Mouse (Mus musculus): Measurements from ENCODE around the gene Fam102b.

The Fam102b gene

DNA sequence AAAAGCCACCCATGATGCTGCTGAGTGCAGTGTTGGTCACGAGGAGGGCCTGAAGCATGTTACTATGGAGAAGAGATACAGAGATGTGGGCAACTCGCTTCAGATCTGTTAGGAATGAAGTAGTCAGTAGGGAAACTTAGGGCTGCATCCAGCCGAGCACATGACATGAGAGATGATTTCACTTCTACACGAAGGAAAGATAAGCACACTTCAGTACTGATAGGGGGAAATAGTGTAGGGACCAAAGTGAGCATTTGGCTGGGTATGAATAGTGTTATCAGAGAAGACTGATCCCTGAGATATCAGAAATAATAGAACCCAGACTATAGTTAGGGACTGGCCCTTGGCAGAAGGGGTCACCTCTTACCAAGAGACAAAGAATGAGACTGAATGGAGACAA lies 14.8 kb downstream of the Fam102b start:
- in situ Hi-C loops (cut with MboI, MseI): no loop called here

DNA sequence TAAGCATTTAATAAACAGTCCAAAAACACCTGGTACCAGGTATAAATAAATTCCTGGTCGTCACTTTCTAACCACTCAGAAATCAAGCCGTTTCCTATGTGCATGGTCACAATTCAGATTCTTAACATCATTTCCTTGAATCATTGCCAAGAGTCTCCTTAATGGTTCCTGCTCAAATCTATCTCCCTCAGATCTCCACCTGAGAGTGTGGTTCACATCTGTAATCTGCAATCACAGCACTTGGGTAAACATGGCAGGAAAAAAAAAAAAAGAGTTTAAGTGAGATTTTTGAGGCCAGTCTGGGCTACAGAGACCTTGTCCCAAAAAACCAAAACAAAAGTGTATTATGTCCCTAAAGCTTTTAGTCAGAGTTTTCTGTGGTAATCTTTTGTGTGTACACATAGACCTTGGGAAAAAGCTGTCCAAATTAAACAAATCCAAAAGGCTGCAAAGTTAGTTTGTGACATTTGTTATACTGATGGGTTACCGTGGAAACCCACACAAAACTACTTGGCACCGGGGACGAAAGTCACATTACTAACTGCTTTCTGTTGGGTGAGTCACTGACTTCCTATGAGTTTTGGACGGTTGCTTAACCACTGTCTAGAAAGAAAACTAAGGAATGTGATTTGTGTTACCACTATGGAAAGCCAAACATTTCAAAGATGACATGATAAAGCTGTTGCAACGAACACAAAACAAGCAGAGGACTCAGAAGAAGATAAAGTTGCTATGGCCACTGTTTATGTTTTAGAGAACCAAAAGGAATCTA lies 16.7 kb downstream of the Fam102b start:
- in situ Hi-C loops (cut with MboI, MseI): no loop called here

DNA sequence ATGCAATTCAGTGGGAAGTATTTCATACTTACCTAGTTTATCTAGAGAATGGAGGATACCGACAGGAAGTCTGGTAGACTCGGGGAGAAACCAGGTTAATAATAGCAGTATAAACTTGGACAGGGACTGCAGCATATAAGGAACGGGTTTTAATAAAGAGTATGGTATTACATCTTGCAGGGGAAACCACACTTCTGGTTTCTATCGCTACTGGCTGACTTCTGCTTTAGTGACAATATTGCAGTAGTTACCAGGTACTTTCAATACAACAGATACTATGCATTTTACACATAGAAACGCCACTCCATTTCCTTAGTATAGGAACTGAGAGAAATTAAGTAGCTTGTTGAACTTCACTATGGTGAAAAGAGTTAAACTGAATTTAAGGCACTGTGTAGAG lies 19.2 kb downstream of the Fam102b start:
- in situ Hi-C loops (cut with MboI, MseI): no loop called here

DNA sequence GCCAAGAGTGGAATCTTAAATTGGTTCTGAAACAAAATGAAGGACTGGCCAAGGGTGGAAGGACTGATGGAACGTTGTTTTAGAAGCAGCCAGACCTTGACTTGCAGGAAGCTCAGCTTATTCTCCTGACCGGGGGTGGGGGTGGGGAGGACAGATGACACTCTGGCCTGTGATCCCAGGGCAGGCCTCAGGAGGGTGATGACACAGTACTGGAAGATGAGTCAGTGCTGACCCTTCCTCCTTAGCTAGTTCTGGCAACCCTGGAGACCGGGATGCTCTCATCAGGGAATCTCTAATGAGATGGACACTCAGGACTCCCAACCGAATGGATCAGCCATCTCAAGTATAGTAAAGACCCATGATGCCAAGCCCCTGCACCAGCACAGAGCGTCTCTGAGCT lies 21.6 kb downstream of the Fam102b start:
- in situ Hi-C loops (cut with MboI, MseI): no loop called here

DNA sequence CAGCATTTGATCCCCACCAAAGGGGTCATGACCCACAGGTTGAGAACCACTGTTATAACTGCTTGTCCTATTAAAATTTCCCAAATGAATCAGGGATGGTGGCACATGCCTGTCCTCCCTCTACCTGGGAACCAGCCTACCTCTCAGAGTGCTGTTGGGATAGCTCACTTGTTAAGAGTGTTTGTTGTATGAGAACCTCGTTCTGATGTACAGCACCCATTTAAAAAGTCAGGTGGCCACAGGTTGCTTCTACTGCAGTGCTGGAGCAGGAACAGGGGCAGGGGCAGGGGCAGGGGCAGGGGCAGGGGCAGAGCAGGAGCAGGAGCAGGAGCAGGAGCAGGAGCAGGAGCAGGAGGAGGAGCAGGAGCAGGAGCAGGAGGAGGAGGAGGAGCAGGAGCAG lies 28.2 kb downstream of the Fam102b start:
- in situ Hi-C loops (cut with MboI, MseI): no loop called here

DNA sequence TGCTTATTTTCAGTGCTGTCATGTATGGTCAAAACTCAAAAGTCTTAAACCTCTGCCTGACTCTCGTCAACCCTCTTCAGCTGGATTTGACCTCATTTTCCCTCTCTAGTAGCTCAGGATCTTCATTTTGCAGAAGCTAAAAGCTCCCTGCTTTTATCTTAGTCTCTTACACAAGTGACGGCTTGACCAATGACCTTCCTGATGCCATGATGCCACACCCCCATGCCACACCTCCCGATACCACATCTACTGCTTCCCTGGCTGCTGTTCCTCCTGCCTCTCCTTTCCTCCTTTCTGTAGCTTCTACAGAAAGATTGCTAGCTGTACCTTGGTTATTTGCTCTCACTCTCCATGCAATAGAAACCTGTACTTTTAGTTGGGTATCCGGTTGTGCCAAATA lies 29.6 kb downstream of the Fam102b start:
- in situ Hi-C loops (cut with MboI, MseI): no loop called here

DNA sequence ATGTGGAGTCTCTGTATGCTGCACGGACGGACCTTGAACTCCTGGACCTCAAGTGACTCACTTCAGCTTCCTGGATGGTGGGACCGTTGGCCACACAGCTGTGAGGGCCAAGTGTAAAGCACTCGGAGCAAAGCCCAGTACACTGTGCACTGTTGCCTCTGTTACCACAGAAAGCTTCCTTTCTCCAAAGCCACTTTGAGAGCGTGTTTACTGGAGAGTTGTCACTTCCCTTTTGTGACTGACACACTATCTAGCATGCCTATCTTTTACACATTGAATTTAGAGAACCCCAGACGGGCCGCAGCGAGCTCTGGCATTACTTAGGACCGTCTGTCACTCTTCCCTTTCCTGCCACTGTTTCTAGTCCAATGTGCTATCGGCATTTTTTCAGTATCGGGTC lies 30.1 kb downstream of the Fam102b start:
- in situ Hi-C loops (cut with MboI, MseI): no loop called here

DNA sequence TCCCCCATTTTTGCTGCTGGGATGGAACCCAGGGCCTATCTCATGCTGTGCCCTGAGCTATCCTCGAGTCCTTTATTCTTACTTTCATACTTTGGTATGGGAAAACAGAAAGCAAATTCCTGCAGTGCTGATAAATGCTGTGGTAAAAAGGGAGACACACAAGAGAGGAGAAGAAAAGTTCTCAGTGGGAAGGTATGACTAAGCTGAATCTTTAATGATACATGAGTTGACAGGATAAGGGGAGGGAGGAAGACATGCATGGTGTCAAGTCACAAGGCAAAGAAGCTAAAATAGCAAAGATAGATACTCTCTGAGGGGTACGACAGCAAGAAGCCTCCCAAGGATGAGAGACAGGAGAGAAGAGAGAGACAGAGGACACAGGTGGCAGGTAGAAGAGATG lies 32.0 kb downstream of the Fam102b start:
- in situ Hi-C loops (cut with MboI, MseI): no loop called here

DNA sequence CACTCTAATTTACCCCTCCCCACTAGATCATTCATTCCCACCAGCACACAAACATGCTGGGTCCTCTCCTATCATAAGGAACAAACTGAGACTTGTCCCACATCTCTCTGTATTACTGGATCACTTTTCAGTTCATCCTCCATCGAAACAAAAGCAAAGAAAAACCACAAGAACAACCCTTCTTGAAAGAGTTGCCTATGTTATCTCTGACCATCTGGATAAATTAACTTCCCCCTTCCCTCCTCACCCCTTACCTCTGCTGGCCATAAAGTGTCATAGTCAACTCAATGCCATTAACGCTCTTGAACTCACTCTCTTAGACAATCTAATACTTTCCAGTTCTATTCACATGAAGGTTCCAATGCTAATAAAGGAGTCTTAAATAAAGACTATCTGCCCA lies 32.9 kb downstream of the Fam102b start:
- in situ Hi-C loops (cut with MboI, MseI): no loop called here

DNA sequence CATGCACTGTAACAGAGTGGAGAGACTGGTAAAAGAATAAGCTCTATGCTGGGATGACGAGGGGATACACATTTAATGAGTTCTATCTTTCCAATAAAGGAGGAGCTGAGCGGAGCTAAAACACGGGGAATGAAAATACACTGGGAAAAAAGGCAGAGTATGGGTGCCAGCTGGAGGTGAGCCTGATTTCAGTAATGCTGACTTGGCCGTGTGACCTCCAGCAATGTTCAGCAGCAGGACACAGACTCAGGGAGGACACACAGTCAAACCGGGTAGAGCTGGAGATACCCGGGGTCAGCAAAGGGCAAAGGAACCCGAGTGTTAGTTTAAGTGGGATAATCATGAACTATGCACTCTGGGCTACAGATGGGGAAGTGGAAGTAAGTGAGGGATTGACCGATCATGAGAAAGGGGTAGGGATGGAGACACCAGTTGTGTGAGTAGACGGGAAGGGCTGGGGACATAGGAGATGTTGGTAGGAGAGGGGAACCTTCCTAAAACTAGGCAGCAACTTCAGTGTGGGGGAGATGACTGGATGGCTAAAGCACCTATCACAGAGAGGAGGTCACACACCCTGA lies 37.3 kb downstream of the Fam102b start:
- in situ Hi-C loops (cut with MboI, MseI): no loop called here

DNA sequence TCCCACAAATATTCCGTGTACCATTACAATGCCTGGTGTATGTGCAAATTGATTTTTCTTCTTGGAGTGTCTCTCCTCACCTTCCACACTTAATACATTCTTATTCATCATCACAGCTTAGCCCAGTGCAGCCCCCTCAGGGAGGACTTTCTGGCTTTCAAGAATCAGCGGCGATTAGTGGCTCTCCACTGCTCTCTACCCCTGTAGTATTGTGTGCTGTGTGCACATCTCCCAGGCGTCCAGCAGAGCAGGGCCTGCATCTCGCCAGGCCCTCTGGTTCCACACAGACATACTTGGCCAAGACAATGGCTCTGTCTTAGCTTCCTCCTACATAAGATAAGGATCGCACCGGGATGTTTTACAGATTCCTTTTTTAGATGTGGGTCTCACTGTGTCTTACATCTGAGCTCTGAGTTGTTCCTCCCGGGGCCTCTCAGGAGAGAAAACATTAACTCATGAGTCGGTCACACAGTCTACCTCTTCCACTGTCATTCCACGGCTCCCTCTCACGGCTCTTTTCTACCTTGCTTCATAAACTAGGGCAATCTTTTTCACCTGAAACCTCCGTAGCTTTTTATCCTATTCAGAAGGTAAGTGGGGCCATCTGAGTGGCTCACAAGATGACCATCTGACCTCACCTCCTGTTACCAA lies 40.3 kb downstream of the Fam102b start:
- in situ Hi-C loops (cut with MboI, MseI): no loop called here

DNA sequence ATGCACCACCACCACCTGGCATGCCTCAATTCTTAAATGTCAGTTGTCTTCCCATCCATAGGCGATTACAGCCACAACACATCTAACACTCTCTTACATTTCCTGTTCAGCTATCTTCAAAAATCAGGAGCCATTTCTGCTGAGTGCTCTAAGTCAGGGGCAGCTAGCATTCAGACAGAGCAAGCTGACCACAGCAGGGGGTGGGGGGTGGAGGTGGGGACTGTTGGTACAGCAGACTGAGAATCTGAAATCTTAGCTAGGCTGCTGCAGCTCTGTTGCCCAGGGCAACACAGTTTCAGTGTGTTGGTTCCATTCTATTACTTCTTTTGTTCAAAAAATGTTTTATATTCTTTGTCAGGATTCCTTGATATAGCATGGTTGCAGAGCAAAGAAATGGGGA lies 40.9 kb downstream of the Fam102b start:
- in situ Hi-C loops (cut with MboI, MseI): no loop called here

DNA sequence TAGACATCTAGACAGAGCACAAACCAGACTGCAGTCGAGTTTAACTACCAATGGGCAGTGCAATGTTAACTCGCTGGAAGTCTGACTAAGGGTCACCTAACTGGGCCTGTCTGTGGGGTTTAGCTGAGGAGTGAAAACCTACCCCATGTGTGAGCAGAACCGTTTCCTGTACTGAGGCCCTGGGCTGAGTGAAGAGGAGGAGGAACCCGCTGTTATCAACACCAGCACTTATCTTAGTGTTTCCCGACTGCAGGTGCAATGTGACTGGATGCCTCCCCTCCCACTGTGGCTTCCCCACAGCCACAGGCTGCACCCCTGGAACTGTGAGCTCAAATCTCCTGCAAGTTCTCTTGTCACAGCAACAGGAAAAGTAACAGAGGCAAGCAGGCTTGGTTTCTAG lies 43.4 kb downstream of the Fam102b start:
- in situ Hi-C loops (cut with MboI, MseI): no loop called here

DNA sequence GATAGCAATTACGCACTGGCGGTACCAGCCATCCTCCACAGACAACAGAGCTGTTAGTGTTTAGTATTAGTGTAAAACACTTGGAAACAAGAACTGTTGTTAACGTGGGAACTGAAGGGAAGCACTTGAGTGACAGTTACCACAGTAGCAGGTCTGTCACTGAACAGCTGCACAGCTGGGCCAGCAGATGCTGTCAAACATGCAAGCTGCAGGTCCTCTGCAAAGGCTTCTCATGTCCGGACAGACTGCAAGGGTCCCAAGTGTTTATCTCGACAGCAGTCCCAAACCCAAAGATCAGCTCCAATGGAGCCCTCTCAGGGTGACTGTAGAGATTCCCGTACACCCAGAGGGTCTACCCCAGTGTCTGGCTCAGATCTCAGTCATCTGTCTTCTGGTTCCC lies 45.5 kb downstream of the Fam102b start:
- in situ Hi-C loops (cut with MboI, MseI): no loop called here

DNA sequence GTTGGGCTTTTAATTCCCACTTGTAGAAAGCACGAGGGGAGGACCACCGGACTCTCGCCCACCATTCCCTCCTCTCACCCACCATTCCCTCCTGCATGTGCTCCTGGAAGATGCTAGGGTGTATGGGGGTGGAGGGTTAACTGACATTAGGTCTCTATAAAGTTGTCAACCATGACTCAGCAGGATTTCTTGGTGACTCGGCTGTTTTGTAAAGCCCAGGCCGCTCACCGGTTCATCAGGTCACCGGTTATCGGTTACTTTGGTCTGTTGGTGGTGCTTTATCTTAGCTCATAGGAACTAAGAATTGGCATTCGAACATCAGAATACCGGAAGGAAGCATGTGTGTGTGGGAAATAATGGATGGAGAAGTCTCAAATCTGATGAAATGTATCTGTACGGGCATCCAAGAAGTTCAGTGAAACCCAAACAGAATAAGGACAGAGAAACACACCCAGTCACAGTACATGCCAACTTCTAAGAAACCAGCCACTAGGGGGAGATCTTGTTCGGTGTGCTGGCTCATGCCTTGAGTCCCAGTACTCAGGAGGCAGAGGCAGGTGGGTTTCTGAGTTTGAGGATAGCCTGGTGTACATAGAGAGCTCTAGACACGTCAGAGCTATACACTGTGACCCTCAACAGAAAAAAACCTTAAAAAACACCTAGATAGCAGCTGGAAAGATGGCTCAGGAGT lies 49.9 kb downstream of the Fam102b start:
- in situ Hi-C loops (cut with MboI, MseI): no loop called here

DNA sequence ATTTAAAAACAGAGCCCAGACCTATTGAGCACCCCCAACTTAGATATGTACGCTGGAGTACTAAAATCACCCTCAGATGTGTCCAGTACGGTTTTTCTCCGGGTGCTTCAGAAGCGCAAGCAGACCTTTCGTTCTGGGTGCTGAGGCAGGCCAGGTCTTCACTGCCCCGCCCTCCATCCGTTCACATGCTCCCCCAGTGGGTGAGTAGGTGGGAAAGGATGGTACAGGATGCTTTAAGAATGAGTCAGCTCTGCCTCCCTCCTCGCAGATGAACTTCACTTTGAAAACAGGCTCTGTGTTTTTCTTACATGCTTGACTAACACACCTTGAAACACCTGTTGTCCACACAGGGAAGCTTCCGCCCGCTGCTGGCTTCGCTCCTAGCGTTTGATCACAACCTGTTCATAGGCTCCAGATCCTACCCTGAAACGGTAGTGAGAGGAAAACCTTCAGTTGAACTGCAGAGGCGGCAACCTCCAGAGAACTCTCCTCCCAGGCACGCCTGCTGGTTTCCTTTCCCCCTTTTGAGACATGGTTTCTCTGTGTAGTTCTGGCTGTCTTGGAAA lies 52.4 kb downstream of the Fam102b start:
- in situ Hi-C loops (cut with MboI, MseI): no loop called here

DNA sequence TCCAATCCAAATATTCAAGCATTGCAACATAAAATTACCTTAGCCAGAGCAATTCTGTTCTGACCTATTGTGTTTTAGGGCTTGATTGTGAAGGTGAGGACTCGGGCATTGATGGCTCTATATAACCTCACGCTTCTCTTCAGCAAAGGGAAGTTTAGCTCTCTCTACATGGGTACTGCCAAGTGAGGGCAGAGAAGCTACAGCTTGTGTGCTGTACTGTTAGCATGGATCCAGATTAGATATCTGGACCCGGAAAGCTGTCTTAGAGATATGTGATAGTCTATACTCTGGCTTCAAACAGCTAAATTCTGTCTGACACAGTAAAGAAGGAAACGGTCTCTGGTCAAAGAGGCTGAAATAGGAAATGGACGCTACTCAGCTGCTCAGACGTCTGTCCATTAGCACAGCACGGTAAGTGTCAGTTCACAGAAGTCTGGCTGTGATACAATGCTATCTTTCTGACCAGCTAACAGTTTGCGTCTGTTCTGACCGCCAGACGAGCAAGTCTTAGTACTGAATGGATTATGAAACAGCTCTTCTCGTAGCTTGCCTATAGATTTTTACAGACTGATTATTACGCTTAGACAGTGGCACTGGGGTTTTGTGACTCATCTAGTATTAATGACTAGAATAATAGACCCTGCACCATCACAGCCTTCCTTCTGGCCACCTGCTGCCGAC lies 53.3 kb downstream of the Fam102b start:
- in situ Hi-C loops (cut with MboI, MseI): no loop called here

DNA sequence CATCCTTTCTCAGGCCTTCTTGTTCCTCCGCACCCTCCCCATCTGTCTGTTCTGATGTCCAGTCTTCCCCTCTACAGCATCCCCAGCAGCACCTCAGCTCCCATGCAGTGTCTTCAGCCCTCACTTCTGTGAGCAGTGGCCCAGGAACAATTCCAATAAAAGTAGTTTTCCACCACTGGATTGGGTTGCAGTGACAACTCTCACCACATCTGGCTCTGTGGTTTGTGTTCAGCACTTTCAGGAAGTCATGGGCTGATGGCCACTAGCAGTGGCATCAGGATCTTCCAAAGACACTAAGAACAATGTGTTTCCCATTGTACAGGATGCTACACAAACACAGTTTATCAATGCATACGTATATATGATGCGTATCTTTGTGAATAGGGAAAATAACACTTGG lies 61.4 kb downstream of the Fam102b start:
- in situ Hi-C loops (cut with MboI, MseI): no loop called here

DNA sequence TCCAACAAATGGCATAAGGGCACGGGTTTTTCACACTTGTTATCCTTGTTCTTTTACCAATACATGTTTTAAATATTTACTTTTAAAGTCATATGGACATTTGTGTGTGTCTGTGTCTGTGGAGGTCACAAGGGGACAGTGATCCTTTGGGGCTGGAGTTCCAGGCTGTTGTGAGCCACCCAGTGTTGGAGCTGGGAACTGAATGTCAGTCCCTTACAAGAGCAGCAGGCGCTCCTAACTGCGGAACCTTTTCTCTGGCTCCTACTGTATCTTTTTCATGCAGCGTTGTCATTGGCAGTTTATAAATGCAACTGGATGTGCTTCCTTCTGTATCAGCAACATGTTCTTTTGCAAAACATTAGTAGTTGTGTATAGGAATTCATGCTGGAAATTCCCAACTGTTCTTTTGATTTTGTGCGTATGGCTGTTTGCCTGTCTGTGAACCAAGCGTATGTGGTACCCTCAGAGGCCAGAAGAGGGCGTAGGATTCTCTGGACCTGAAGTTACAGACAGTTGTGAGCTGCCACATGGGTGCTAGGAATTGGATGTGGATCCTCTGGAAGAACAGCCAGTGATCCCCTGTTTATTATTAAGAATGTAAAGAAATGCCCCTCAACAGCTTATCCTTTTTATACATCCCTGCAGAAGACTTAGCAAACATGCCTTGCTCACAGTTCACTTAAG lies 62.9 kb downstream of the Fam102b start:
- in situ Hi-C loops (cut with MboI, MseI): no loop called here

DNA sequence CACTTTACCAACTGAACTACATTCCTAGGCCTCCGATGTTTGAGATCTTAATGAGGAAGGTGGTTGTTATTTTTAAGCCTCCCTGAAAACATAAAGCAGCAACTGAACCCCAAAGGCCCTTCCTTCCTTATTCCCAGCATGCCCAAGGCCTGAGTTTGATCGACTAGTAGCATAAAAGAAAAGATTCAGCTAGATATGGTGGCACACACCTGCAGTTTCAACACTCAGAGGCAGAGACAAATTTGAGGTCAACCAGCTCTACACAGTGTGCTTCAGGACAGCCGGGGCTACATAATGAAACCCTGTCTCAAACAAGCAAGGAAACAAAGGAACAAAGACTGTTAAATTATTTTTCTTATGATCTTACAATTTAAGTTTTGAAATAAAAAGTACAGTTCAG lies 63.6 kb downstream of the Fam102b start:
- in situ Hi-C loops (cut with MboI, MseI): no loop called here

DNA sequence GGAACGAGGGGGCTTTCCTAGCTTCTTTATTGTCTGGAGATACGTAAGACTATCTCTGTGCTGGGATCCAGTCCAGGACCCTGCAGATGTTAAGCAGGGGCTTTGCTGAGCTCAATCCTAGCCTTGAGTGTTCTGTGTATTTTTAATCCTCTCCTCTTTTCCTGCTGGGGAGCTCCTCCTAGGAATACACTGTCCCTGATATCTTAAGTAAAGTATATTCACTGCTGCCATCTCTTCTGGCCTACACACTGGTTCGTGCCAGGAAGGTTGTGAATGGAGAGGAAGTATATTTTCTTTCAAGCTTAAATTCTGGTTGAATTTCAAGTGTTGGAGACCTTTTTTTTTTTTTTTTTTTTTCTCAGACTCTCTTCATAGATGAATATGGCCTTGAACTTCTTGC lies 64.1 kb downstream of the Fam102b start:
- in situ Hi-C loops (cut with MboI, MseI): no loop called here

Measured in T-helper 1 cell (primary cell).